Mouse (Mus musculus): ENCODE data around the gene Coq9. TPM values are rescaled to one million over a fixed set of nuclear protein-coding genes. Genes with fewer than 3 reads are reported as not detected.

Gene Coq9
- polyA plus RNA-seq (2012; rRNA removed) = 60.1 and 62.3 TPM in 2 replicates

- TF ChIP-seq POLR2A (IDR thresholded peaks at IDR 0.05; ENCODE audit: borderline replicate concordance, extremely low read depth, insufficient read depth, insufficient read length, poor library complexity, severe bottlenecking) (peak; percentile 78), CTCF (IDR thresholded peaks at IDR 0.05; ENCODE audit: borderline replicate concordance, extremely low read depth, insufficient read depth, insufficient read length) (no peak)
- DNase-seq (ENCODE audit: low read depth) = peak; percentile 99
Measured at GRCm38 (mm10) chr8:94837662-94838574, at the start of gene Coq9, which contains the start of gene Ciapin1. Gene Coq9 (plus strand): TSS chr8:94838321. Gene Ciapin1 (minus strand): TSS chr8:94838358.

- DNase-seq (ENCODE audit: low read depth) = no peak
- TF ChIP-seq CTCF (IDR thresholded peaks at IDR 0.05; ENCODE audit: borderline replicate concordance, extremely low read depth, insufficient read depth, insufficient read length) = no peak
Measured at GRCm38 (mm10) chr8:94789256-94789955, 48.7 kb upstream of the Coq9 start.

GRCm38 (mm10) chr8:94794368-94794767 is 43.8 kb upstream of the Coq9 start:
- TF ChIP-seq POLR2A (IDR thresholded peaks at IDR 0.05; ENCODE audit: borderline replicate concordance, extremely low read depth, insufficient read depth, insufficient read length, poor library complexity, severe bottlenecking) (no peak), CTCF (IDR thresholded peaks at IDR 0.05; ENCODE audit: borderline replicate concordance, extremely low read depth, insufficient read depth, insufficient read length) (no peak)
- no peak for DNase-seq (ENCODE audit: low read depth)

- TF ChIP-seq CTCF (IDR thresholded peaks at IDR 0.05; ENCODE audit: borderline replicate concordance, extremely low read depth, insufficient read depth, insufficient read length) = no peak
- TF ChIP-seq POLR2A (IDR thresholded peaks at IDR 0.05; ENCODE audit: borderline replicate concordance, extremely low read depth, insufficient read depth, insufficient read length, poor library complexity, severe bottlenecking) = no peak
- no peak for DNase-seq (ENCODE audit: low read depth)
Measured at GRCm38 (mm10) chr8:94794782-94795181, 43.3 kb upstream of the Coq9 start.

GRCm38 (mm10) chr8:94800278-94800968 is 37.7 kb upstream of the Coq9 start:
- no peak for TF ChIP-seq POLR2A (IDR thresholded peaks at IDR 0.05; ENCODE audit: borderline replicate concordance, extremely low read depth, insufficient read depth, insufficient read length, poor library complexity, severe bottlenecking)
- TF ChIP-seq CTCF (IDR thresholded peaks at IDR 0.05; ENCODE audit: borderline replicate concordance, extremely low read depth, insufficient read depth, insufficient read length) = no peak
- DNase-seq (ENCODE audit: low read depth) = no peak

GRCm38 (mm10) chr8:94801293-94802095 is 36.6 kb upstream of the Coq9 start:
- DNase-seq (ENCODE audit: low read depth) = peak; percentile 32
- TF ChIP-seq POLR2A (IDR thresholded peaks at IDR 0.05; ENCODE audit: borderline replicate concordance, extremely low read depth, insufficient read depth, insufficient read length, poor library complexity, severe bottlenecking) (no peak), CTCF (IDR thresholded peaks at IDR 0.05; ENCODE audit: borderline replicate concordance, extremely low read depth, insufficient read depth, insufficient read length) (peak; percentile 53; the same call in 1 of the 2 replicates)

- no peak for DNase-seq (ENCODE audit: low read depth)
- TF ChIP-seq POLR2A (IDR thresholded peaks at IDR 0.05; ENCODE audit: borderline replicate concordance, extremely low read depth, insufficient read depth, insufficient read length, poor library complexity, severe bottlenecking) (no peak), CTCF (IDR thresholded peaks at IDR 0.05; ENCODE audit: borderline replicate concordance, extremely low read depth, insufficient read depth, insufficient read length) (no peak)
Measured at GRCm38 (mm10) chr8:94802375-94802774, 35.7 kb upstream of the Coq9 start.

GRCm38 (mm10) chr8:94803551-94803950 is 34.6 kb upstream of the Coq9 start:
- TF ChIP-seq CTCF (IDR thresholded peaks at IDR 0.05; ENCODE audit: borderline replicate concordance, extremely low read depth, insufficient read depth, insufficient read length) = no peak
- TF ChIP-seq POLR2A (IDR thresholded peaks at IDR 0.05; ENCODE audit: borderline replicate concordance, extremely low read depth, insufficient read depth, insufficient read length, poor library complexity, severe bottlenecking) = no peak
- DNase-seq (ENCODE audit: low read depth) = no peak

GRCm38 (mm10) chr8:94804546-94805340 is 33.4 kb upstream of the Coq9 start:
- TF ChIP-seq POLR2A (IDR thresholded peaks at IDR 0.05; ENCODE audit: borderline replicate concordance, extremely low read depth, insufficient read depth, insufficient read length, poor library complexity, severe bottlenecking) (no peak), CTCF (IDR thresholded peaks at IDR 0.05; ENCODE audit: borderline replicate concordance, extremely low read depth, insufficient read depth, insufficient read length) (no peak)
- no peak for DNase-seq (ENCODE audit: low read depth)

GRCm38 (mm10) chr8:94805811-94806210 is 32.3 kb upstream of the Coq9 start:
- no peak for TF ChIP-seq POLR2A (IDR thresholded peaks at IDR 0.05; ENCODE audit: borderline replicate concordance, extremely low read depth, insufficient read depth, insufficient read length, poor library complexity, severe bottlenecking)
- no peak for TF ChIP-seq CTCF (IDR thresholded peaks at IDR 0.05; ENCODE audit: borderline replicate concordance, extremely low read depth, insufficient read depth, insufficient read length)
- DNase-seq (ENCODE audit: low read depth) = no peak
